In the genomic region with DNA sequence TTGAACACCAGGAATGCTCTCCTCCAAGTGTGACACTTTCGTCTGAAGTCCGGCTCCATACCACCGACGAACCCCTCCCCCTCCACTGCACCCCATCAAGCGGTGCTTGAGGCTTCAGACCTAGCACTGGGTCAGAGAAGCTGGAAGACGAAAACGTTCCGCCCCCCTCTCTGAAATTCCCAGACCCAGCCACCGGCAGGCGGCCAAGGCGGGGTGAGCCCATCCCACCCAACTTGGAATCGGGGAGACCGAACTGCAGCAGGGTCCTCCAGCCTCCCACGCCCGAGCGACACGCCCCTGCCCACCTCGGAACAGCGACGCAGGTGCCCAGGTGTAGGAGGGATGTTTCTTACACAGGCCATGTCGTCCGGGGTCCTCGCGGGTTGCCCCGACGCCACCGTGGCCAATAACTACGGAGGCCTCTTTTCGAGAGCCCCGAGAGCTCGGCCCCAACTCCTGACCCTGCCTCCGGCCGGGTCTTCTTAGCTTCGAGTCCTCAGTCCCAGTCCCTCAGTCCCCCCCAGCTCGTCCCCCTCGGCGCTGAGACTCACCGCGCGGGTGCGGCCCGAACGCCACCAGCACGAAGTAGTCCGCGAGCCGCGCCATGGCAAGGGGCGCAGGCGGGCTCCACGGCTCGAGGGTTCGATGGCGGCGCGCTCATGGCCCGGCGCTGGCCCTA, we compare ENCODE assay signal across 8 mouse cellular contexts. TPM values are rescaled to one million over a fixed set of nuclear protein-coding genes. Genes with fewer than 3 reads are reported as not detected.
DNase-seq lines count a peak whose midpoint lies in the region; ATAC-seq and TF ChIP-seq lines count a peak whose summit lies in the region.

No protein-coding gene starts in this region.

- peak; percentile 31 for DNase-seq in lung, adult 2 months
- DNase-seq in lung, postnatal 25 days (ENCODE audit: low spot score): no peak
- DNase-seq in ZHBTc4 (ENCODE audit: low read depth, low spot score): peak; percentile 52
- DNase-seq in frontal cortex, postnatal 25 days (ENCODE audit: low spot score in 2 of 2): no peak

- under 1% methylated on average over 58 of the region's 58 CpGs for WGBS in lung, adult 2 months
- WGBS in embryonic facial prominence, embryonic 13.5 days: under 1% methylated on average over 58 of the region's 58 CpGs
- WGBS in hindbrain, embryonic 16.5 days: under 1% methylated on average over 49 of the region's 58 CpGs
- under 1% methylated on average over 58 of the region's 58 CpGs for WGBS in liver, embryonic 12.5 days (ENCODE audit: insufficient replicate concordance)
- under 1% methylated on average over 58 of the region's 58 CpGs for WGBS in olfactory bulb, adult 2 months

- peaks cover 26% of the 10 kb centered on the region for H3K4me1 ChIP-seq in lung, adult 2 months (ENCODE audit: control insufficient read depth, insufficient read depth, low read length)
- H3K4me1 ChIP-seq in embryonic facial prominence, embryonic 13.5 days: peaks cover 38% of the 10 kb centered on the region
- H3K4me1 ChIP-seq in hindbrain, embryonic 16.5 days (ENCODE audit: control insufficient read depth, insufficient read depth, low read depth, low read length): peaks cover 28% of the 10 kb centered on the region
- H3K4me1 ChIP-seq in liver, embryonic 12.5 days: peaks cover 59% of the 10 kb centered on the region
- H3K4me1 ChIP-seq in olfactory bulb, adult 2 months (ENCODE audit: control insufficient read depth, insufficient read depth, low read length): peaks cover 40% of the 10 kb centered on the region

- ATAC-seq in embryonic facial prominence, embryonic 13.5 days (ENCODE audit: insufficient number of reproducible peaks, insufficient read depth, low FRiP score, low TSS enrichment, low read depth): 0 out of 2 replicates have a peak, but pooled peaks have one; percentile 4
- peak; percentile 6 for ATAC-seq in hindbrain, embryonic 16.5 days
- ATAC-seq in liver, embryonic 12.5 days: peak; percentile 56

- no peak for TF ChIP-seq POLR2A in lung, adult 2 months (IDR thresholded peaks at IDR 0.05; ENCODE audit: borderline replicate concordance, extremely low read depth, low read depth, low read length)
- no peak for TF ChIP-seq POLR2A in olfactory bulb, adult 2 months (IDR thresholded peaks at IDR 0.05; ENCODE audit: insufficient read depth, low read depth, low read length)

- H3K36me3 ChIP-seq in embryonic facial prominence, embryonic 13.5 days: no peaks in the 10 kb centered on the region
- H3K36me3 ChIP-seq in hindbrain, embryonic 16.5 days (ENCODE audit: control insufficient read depth, insufficient read depth, low read length): no peaks in the 10 kb centered on the region
- no peaks in the 10 kb centered on the region for H3K36me3 ChIP-seq in liver, embryonic 12.5 days

- H3K4me2 ChIP-seq in embryonic facial prominence, embryonic 13.5 days: peak overlapping the region; percentile 92
- H3K4me2 ChIP-seq in hindbrain, embryonic 16.5 days (ENCODE audit: low read length): peak overlapping the region; percentile 93
- H3K4me2 ChIP-seq in liver, embryonic 12.5 days: peak overlapping the region; percentile 97

- peak overlapping the region; percentile 94 for H3K9ac ChIP-seq in embryonic facial prominence, embryonic 13.5 days
- peak overlapping the region; percentile 93 for H3K9ac ChIP-seq in hindbrain, embryonic 16.5 days (ENCODE audit: low read depth, low read length)
- peak overlapping the region; percentile 88 for H3K9ac ChIP-seq in liver, embryonic 12.5 days

- peak overlapping the region; percentile 40; the same call in 1 of the 2 replicates for H3K27ac ChIP-seq in embryonic facial prominence, embryonic 13.5 days
- H3K27ac ChIP-seq in hindbrain, embryonic 16.5 days (ENCODE audit: low read depth, low read length): peak overlapping the region; percentile 79
- peak overlapping the region; percentile 63 for H3K27ac ChIP-seq in liver, embryonic 12.5 days
- H3K27ac ChIP-seq in olfactory bulb, adult 2 months (ENCODE audit: insufficient read depth, low read depth, low read length): no peak overlapping the region

- H3K27me3 ChIP-seq in embryonic facial prominence, embryonic 13.5 days: no peaks in the 10 kb centered on the region
- H3K27me3 ChIP-seq in hindbrain, embryonic 16.5 days (replicated peaks; ENCODE audit: control insufficient read depth, insufficient read depth, low read length): no peaks in the 10 kb centered on the region
- no peaks in the 10 kb centered on the region for H3K27me3 ChIP-seq in liver, embryonic 12.5 days (replicated peaks)

- no peaks in the 10 kb centered on the region for H3K9me3 ChIP-seq in embryonic facial prominence, embryonic 13.5 days
- H3K9me3 ChIP-seq in hindbrain, embryonic 16.5 days (ENCODE audit: control insufficient read depth, low read length): no peaks in the 10 kb centered on the region
- no peaks in the 10 kb centered on the region for H3K9me3 ChIP-seq in liver, embryonic 12.5 days (replicated peaks)

- H3K4me3 ChIP-seq in lung, adult 2 months (replicated peaks; ENCODE audit: extremely low read depth, low read depth, low read length): peak overlapping the region; percentile 97
- H3K4me3 ChIP-seq in embryonic facial prominence, embryonic 13.5 days: peak overlapping the region; percentile 92
- peak overlapping the region; percentile 84 for H3K4me3 ChIP-seq in hindbrain, embryonic 16.5 days (ENCODE audit: low read length)
- peak overlapping the region; percentile 86 for H3K4me3 ChIP-seq in liver, embryonic 12.5 days
- H3K4me3 ChIP-seq in olfactory bulb, adult 2 months (ENCODE audit: insufficient read depth, low read depth, low read length): peak overlapping the region; percentile 86

- no peak for TF ChIP-seq CTCF in lung, adult 2 months (IDR thresholded peaks at IDR 0.05; ENCODE audit: insufficient read depth, low read length)
- no peak for TF ChIP-seq CTCF in olfactory bulb, adult 2 months (IDR thresholded peaks at IDR 0.05; ENCODE audit: insufficient read depth, low read depth, low read length)

RNA-seq across cellular contexts. Expression of gene Sbf1, which starts 0.5 kb away (rescaled TPM):
- polyA plus RNA-seq in lung, adult 2 months (2012; rRNA removed): 188 and 208 TPM in 2 replicates
- 57.4 and 57.8 TPM in 2 replicates for polyA plus RNA-seq in embryonic facial prominence, embryonic 13.5 days (2015; fragmentation: Nextera tagmentation; extraction: Ambion mirVana)
- 93.2 and 102 TPM in 2 replicates for polyA plus RNA-seq in hindbrain, embryonic 16.5 days (2015; fragmentation: Nextera tagmentation; extraction: Ambion mirVana)
- 32.5 and 34.1 TPM in 2 replicates for polyA plus RNA-seq in liver, embryonic 12.5 days (2016; fragmentation: Nextera tagmentation; extraction: Ambion mirVana)
- 913 TPM in 1 of 2 replicates, not detected in the other for polyA plus RNA-seq in olfactory bulb, adult 2 months (2012; ENCODE audit: insufficient read depth, insufficient read length, low replicate concordance, missing spikeins)

RNA-seq across cellular contexts. Expression of gene Adm2, which starts 7.9 kb away (rescaled TPM):
- polyA plus RNA-seq in lung, adult 2 months (2012; rRNA removed): 0.14 and 0.75 TPM in 2 replicates
- polyA plus RNA-seq in embryonic facial prominence, embryonic 13.5 days (2015; fragmentation: Nextera tagmentation; extraction: Ambion mirVana): not detected in 2 replicates
- polyA plus RNA-seq in hindbrain, embryonic 16.5 days (2015; fragmentation: Nextera tagmentation; extraction: Ambion mirVana): not detected in 2 replicates
- 3.3 TPM in 2 replicates for polyA plus RNA-seq in liver, embryonic 12.5 days (2016; fragmentation: Nextera tagmentation; extraction: Ambion mirVana)
- polyA plus RNA-seq in olfactory bulb, adult 2 months (2012; ENCODE audit: insufficient read depth, insufficient read length, low replicate concordance, missing spikeins): not detected in 2 replicates

RNA-seq across cellular contexts. Expression of gene Miox, which starts 19.5 kb away (rescaled TPM):
- 0.24 and 1.2 TPM in 2 replicates for polyA plus RNA-seq in lung, adult 2 months (2012; rRNA removed)
- not detected in 2 replicates for polyA plus RNA-seq in embryonic facial prominence, embryonic 13.5 days (2015; fragmentation: Nextera tagmentation; extraction: Ambion mirVana)
- not detected in 2 replicates for polyA plus RNA-seq in hindbrain, embryonic 16.5 days (2015; fragmentation: Nextera tagmentation; extraction: Ambion mirVana)
- polyA plus RNA-seq in liver, embryonic 12.5 days (2016; fragmentation: Nextera tagmentation; extraction: Ambion mirVana): 2.4 and 3.7 TPM in 2 replicates
- not detected in 2 replicates for polyA plus RNA-seq in olfactory bulb, adult 2 months (2012; ENCODE audit: insufficient read depth, insufficient read length, low replicate concordance, missing spikeins)

RNA-seq across cellular contexts. Expression of gene Lmf2, which starts 40.8 kb away (rescaled TPM):
- 81.7 and 84.4 TPM in 2 replicates for polyA plus RNA-seq in lung, adult 2 months (2012; rRNA removed)
- 53.3 and 62.2 TPM in 2 replicates for polyA plus RNA-seq in embryonic facial prominence, embryonic 13.5 days (2015; fragmentation: Nextera tagmentation; extraction: Ambion mirVana)
- 33.0 and 38.5 TPM in 2 replicates for polyA plus RNA-seq in hindbrain, embryonic 16.5 days (2015; fragmentation: Nextera tagmentation; extraction: Ambion mirVana)
- 36.2 and 41.1 TPM in 2 replicates for polyA plus RNA-seq in liver, embryonic 12.5 days (2016; fragmentation: Nextera tagmentation; extraction: Ambion mirVana)
- polyA plus RNA-seq in olfactory bulb, adult 2 months (2012; ENCODE audit: insufficient read depth, insufficient read length, low replicate concordance, missing spikeins): not detected in 2 replicates

RNA-seq across cellular contexts. Expression of gene Ncaph2, which starts 40.9 kb away (rescaled TPM):
- polyA plus RNA-seq in lung, adult 2 months (2012; rRNA removed): 105 and 117 TPM in 2 replicates
- polyA plus RNA-seq in embryonic facial prominence, embryonic 13.5 days (2015; fragmentation: Nextera tagmentation; extraction: Ambion mirVana): 164 and 188 TPM in 2 replicates
- 115 and 122 TPM in 2 replicates for polyA plus RNA-seq in hindbrain, embryonic 16.5 days (2015; fragmentation: Nextera tagmentation; extraction: Ambion mirVana)
- polyA plus RNA-seq in liver, embryonic 12.5 days (2016; fragmentation: Nextera tagmentation; extraction: Ambion mirVana): 134 TPM in 2 replicates
- polyA plus RNA-seq in olfactory bulb, adult 2 months (2012; ENCODE audit: insufficient read depth, insufficient read length, low replicate concordance, missing spikeins): not detected in 2 replicates

Comparison
In these comparisons a context has a peak if more than half of its experiments do, and no peak if none do; other contexts are left out.
1. DNase-seq: peak in lung, adult 2 months (single experiment) and ZHBTc4 (single experiment); none in lung, postnatal 25 days (single experiment) and frontal cortex, postnatal 25 days (0 of 2).
2. ATAC-seq: peak in every context shown above with its lines; median percentile 56 in liver, embryonic 12.5 days; 6 in hindbrain, embryonic 16.5 days; 4 in embryonic facial prominence, embryonic 13.5 days.
3. Peak in every context shown above with its lines, with median percentiles within 50 percentile points of each other: H3K4me3 ChIP-seq, H3K4me2 ChIP-seq and H3K9ac ChIP-seq.